Mouse (Mus musculus) right cerebral cortex, postnatal 36 days (tissue): ENCODE results near the gene Itga7.

Source experiments
- DNase-seq, 2 experiments: peaks; one replicate each; pipeline ENCODE4 v3.0.0; 2022; ENCODE audit warnings: low spot score in 2 of 2, mixed read lengths in 1 of 2

Gene Itga7

DNA sequence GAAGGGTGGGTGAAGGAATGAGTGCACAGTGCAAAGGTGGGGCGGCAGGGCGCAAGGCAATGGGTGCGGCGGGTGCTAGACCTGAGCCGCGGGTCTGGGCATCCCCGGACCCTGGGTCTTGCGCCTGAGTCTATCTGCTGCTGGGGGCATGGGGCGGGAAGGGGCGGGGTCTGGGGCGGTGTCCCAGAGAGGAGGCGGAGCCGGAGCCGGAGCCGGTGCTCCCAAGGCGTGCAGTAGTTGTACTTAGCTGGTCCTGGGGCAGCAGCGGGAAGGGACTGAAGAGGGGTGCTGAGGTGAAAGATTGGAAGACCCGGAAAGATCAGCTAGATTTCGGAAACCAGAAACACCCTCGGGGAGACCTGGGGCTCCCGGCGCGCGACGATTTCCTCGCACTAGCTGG lies at the start of gene Itga7:
Gene Itga7 (plus strand): TSS at position 245 of the 400 bp plus-strand sequence.
- DNase-seq = no peak

DNA sequence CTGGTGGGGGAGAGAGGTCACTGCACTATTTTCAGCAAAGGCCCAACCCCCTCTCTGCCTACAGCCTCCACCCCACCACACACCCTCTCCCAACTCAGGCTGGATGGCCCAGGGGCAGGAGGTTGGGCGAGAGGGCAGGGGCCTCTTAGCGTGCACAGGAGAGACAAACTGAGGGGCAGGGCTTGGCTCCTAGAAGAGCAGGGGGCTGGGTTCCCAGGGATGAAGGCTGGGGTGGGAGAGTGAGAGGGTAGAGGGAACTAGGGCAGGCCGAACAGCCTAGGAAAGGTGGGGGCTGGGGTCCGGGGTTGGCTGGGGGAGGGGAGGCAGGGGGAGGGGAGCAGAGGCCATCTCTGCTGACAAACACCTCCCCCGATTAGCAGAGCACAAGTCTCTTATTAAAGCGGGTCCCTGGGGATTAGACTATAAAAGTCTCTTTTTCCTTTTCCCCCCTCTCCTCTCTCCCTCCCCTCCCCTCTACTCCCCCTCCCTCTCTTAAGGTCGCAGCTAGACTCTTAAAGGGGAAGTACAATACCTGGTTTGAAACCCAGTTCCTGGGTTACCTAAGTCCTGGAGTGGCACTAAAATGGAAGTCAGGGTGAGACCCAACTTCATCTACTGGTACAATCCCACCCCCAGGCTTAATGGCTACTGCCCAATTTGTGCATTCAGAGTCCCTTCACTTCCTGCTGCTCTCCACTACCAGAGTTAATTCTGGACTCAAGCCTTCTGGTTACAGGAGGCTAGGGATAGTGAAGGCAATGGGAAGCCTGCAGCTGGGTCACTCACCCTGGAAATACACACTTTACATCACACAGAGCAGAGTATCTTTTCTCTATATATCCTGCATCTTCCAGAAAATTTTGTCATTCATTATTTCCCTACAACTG lies 44.4 kb upstream of the Itga7 start:
- no peak for DNase-seq

DNA sequence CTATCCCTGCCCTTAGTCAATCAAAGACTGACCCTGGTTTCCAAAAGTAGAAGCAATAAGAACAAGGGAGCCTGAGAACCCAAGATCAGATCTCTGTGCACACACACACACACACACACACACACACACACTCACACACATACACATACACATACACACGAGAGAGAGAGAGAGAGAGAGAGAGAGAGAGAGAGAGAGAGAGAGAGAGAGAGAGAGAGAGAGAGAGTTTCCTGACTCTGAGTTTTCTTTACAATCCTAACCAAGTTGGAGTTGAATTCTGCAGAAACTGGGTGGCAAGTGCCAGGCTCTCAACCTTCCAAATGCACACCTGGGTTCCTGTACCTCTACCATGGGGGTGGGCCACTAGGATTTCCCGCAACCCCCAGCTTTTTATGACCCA lies 43.8 kb upstream of the Itga7 start:
- no peak for DNase-seq

- DNase-seq = no peak
Measured at GRCm38 (mm10) chr10:128890383-128891295, 43.0 kb upstream of the Itga7 start.

DNA sequence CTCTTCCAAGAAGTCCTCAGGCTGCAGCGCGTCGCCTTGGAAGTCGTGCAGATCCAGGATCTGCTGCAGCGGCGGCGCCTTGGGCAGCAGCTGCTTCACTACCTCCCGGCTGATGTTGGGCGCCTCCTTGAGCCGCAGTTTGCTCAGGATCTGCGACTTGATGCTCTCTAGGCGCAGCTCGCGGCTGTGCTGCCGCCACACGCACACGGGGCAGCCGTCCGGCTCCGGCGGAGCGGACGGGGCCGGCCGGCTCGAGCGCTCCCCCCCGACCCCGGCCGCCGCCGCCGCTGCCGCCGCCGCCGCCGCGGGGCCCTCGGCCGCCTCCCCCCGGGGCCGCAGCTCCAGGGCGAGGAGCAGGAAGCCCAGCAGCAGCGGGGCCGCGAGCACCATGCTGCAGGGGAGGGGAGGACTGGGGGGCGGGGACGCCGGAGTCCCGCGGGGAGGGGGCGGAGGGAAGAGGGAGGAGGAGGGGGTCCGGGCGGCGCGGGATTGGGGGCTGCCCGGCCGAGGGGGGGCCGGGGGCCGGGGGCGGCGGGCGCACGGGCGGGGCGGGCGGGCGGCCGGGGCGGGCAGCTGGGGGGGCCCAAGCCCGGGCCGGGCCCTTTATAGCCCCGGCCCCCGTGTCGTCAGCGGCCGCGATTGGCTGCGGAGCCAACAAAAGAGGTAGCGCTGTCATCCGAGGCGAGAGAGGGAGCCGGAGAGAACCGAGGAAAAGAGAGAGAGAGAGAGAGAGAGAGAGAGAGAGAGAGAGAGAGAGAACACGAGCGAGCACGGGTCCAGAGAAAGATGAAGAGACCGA lies 42.1 kb upstream of the Itga7 start, which contains the start of gene Gdf11:
Gene Gdf11 (minus strand): TSS at position 423 of the 799 bp plus-strand sequence.
- DNase-seq = no peak

DNA sequence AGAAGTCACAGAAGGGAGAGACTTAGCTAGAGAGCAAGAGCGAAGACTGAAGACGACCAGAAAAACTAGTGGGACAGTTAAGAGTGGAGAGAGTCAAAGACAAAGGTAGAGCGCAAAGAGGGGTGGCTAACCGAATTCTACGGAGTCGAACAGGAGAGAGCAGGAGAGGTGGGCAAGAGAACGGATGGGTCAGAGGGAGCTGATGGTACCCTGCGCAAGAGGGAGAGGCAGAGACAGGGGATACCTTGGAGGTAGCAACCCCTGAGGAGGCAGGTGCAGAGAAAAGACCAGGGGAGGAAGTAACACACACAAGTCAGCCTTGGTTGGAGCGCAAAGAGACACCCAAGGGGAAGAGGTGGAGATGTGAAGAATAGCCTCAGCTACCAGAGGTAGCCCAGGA lies 41.4 kb upstream of the Itga7 start:
- DNase-seq = no peak

DNA sequence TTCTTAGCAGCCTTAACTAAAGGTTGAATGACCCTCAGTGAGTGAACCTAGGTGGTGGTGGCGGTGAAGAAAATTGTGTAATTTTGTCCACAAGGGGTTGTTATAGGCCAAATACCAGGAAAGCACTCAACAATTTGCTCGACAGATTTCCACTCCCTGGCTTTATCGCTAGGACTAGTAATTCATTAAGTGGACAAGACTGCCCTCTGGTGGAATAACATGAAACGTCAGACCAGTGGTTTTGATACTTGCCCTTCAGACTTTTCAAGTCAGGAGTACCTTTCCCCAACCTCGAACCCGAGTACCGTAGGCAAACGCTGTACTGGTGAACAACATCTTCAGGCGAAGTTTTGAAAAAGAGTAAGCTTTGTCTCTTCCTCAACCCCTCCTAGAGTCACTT lies 38.2 kb upstream of the Itga7 start:
- peak in 1 of 2 experiments; percentile 48 for DNase-seq

GRCm38 (mm10) chr10:128895952-128896693 lies 37.5 kb upstream of the Itga7 start:
- no peak for DNase-seq

GRCm38 (mm10) chr10:128896807-128897206 lies 36.8 kb upstream of the Itga7 start:
- DNase-seq = no peak

DNA sequence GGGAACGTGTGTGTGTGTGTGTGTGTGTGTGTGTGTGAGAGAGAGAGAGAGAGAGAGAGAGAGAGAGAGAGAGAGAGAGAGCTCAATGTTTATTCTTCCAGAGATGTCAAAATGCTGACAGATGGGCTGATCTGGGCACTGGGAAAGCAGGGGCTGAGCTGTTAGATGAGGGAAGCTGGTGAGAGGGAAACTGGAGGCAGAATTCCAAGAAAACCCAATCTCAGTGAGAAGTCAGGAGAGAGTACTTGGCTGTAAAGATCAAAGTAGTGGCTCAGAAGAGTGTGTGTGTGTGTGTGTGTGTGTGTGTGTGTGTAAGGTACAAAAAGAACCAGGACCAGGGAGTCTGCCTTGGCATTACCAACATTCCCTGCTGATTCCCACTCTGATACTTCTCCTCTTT lies 36.1 kb upstream of the Itga7 start:
- no peak for DNase-seq

GRCm38 (mm10) chr10:128899759-128900490 lies 33.7 kb upstream of the Itga7 start:
- DNase-seq = no peak

DNA sequence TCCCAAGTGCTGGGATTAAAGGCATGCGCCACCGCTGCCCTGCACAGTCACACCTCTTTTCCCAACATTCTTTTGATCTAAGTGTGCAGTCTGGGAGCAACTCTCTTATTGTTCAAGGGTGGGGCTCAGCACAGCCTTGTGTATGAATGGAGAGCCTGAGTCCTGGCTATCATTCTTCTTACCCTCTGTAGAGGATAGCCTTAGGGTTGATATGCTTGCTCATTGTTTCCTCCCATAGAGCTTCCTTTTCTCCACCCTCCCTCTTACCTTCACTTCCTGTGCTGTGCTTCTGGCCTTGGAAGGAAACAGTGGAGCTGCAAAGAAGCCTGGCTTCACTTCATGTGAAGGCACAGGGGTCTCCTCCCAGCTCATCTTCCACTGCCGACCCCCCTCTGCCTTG lies 32.9 kb upstream of the Itga7 start, which contains the start of gene Cd63:
Gene Cd63 (plus strand): TSS at position 292 of the 400 bp plus-strand sequence.
- DNase-seq = no peak

- no peak for DNase-seq
Measured at GRCm38 (mm10) chr10:128901409-128901808, 32.2 kb upstream of the Itga7 start.

- DNase-seq = no peak
Measured at GRCm38 (mm10) chr10:128902409-128902988, 31.1 kb upstream of the Itga7 start.

GRCm38 (mm10) chr10:128904812-128905211 lies 28.8 kb upstream of the Itga7 start:
- DNase-seq = no peak

DNA sequence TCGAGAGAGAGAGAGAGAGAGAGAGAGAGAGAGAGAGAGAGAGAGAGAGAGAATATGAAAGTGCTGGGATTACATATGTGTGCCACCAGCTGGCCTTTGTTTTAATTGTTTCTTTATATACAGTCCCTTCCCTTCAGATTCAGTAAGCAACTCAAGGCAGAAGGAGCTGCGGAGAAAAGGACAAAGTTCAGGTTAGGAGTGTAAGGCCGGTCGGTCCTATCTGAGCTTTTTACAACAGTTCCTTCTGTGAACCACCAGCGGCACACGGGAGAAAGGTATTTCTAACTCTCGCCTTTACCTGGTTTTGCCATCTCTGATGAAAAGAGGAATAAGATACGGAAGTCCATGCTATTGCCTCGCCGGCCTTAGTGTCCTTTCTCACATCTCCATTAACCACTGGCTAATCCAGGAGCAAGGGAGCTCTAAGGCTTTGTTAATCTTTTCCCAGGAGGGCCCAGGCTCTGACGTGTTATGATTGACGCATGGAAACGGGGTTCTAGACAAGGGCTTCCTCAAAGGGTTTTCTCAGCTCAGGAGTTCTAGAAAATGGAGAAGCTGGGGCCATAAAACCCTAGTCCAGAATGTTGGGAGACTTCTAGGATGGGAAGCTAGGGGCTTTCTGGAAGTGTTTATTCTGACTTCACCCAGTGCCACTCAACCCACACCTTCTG lies 24.7 kb upstream of the Itga7 start:
- DNase-seq = no peak

DNA sequence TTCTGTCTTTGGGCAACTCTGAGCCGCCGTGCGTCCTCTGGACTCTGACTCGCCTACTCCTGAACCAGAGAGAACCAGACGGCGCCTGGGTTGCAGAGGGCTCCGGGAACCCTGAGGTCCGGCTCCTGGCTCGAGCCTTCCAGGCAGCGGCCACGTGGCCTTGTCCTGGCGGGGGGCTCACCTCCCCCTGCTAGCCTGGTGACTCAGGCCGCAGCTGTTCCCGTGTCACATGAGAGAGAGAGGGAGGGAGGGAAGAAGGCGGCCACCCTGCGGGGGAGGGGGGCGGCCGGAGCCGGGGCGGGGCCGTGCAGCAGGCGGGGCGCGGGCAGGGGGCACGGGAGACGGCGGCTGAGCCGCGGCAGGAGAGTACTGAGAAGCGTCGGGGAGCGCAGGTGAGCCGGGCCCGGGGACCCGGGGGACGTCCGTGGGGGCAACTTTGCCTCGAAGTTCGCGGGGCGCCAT lies 24.0 kb upstream of the Itga7 start:
- peak; percentile 58 to 64 for DNase-seq

- DNase-seq = no peak
Measured at GRCm38 (mm10) chr10:128910066-128910841, 23.4 kb upstream of the Itga7 start.
